Mouse (Mus musculus): ENCODE data around the gene Dmap1. TPM values are rescaled to one million over a fixed set of nuclear protein-coding genes. Genes with fewer than 3 reads are reported as not detected.

Gene Dmap1
- polyA plus RNA-seq (2012; rRNA removed), result 29.7 and 40.2 TPM in 2 replicates

GRCm38 (mm10) chr4:117681931-117682461, at the start of gene Dmap1:
Gene Dmap1 (minus strand): TSS chr4:117682273.

GRCm38 (mm10) chr4:117724112-117724511, 42.0 kb upstream of the Dmap1 start, which contains the start of gene Gm12845:
Gene Gm12845 (plus strand): TSS chr4:117724412.

Other genes with a start within 250 kb of the Dmap1 start
- gene Rnf220, start 185.2 kb downstream of the Dmap1 start, polyA plus RNA-seq (2012; rRNA removed), result 124 and 150 TPM in 2 replicates
- gene Eri3, start 131.9 kb downstream of the Dmap1 start, polyA plus RNA-seq (2012; rRNA removed), result 192 and 201 TPM in 2 replicates
- gene Gm12845, start 42.1 kb upstream of the Dmap1 start, polyA plus RNA-seq (2012; rRNA removed), result not detected in 2 replicates
- gene Klf17, start 83.4 kb upstream of the Dmap1 start, polyA plus RNA-seq (2012; rRNA removed), result 2.0 and 2.2 TPM in 2 replicates
- gene Slc6a9, start 152.2 kb upstream of the Dmap1 start, polyA plus RNA-seq (2012; rRNA removed), result 98.7 and 128 TPM in 2 replicates
- gene Ccdc24, start 190.3 kb upstream of the Dmap1 start, polyA plus RNA-seq (2012; rRNA removed), result 18.0 and 25.8 TPM in 2 replicates
- 108 and 114 TPM in 2 replicates for gene B4galt2, start 201.2 kb upstream of the Dmap1 start, polyA plus RNA-seq (2012; rRNA removed)
- 425 and 428 TPM in 2 replicates for gene Atp6v0b, start 205.1 kb upstream of the Dmap1 start, polyA plus RNA-seq (2012; rRNA removed)
- gene Dph2, start 209.8 kb upstream of the Dmap1 start, polyA plus RNA-seq (2012; rRNA removed), result 21.0 and 21.9 TPM in 2 replicates
- 97.7 and 101 TPM in 2 replicates for gene Ipo13, start 232.7 kb upstream of the Dmap1 start, polyA plus RNA-seq (2012; rRNA removed)
- 4.5 and 6.4 TPM in 2 replicates for gene Artn, start 247.5 kb upstream of the Dmap1 start, polyA plus RNA-seq (2012; rRNA removed)

Measured in ovary, adult 2 months (tissue).